ENCODE assay signal across 10 mouse cellular contexts in the genomic region with DNA sequence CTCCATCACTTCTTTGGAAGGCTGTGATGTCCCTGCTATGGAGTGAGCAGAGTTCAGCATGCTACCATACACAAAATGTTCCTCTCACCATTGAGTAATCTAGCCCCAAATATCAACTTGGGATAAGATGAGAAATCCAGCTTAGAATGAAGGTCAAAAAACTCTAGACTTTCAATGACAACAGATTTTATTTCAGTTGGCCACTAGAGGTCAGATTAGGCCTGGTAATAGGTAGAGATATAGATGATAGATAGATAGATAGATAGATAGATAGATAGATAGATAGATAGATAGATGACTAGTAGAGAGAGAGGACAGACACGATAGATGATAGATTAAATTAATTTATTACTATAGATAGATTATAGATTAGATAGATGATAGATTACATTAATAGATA.
A peak's percentile ranks its signal among the peaks of the same experiment; 100 is the strongest.
DNase-seq lines count a peak whose midpoint lies in the region; ATAC-seq and TF ChIP-seq lines count a peak whose summit lies in the region.
"Had no signal": no experiment of that assay in that cellular context is flagged by ENCODE, and none has a peak within 500 bp of the region (broad histone marks: within the 10 kb centered on the region; RNA-seq: fewer than 3 reads in every experiment).

No protein-coding gene starts in this region.

- TF ChIP-seq EP300 in heart, postnatal 0 days (IDR thresholded peaks at IDR 0.05; ENCODE audit: low read depth): no peak
- no peak for TF ChIP-seq EP300 in stomach, postnatal 0 days (optimal IDR thresholded peaks at IDR 0.05)

- no peak for DNase-seq in heart, postnatal 0 days (ENCODE audit: low spot score)
- no peak for DNase-seq in heart, postnatal 4 days
- DNase-seq in midbrain, embryonic 14.5 days: peak; percentile 67
- no peak for DNase-seq in midbrain, embryonic 10.5 days (ENCODE audit: low spot score)
- peak; percentile 7 for DNase-seq in embryo, embryonic 11 days
- no peak for DNase-seq in stomach, postnatal 0 days (ENCODE audit: low spot score)
- no peak for DNase-seq in adrenal gland, postnatal 4 days (ENCODE audit: low spot score in 2 of 2)
- DNase-seq in right cerebral cortex, postnatal 10 days (ENCODE audit: low spot score in 2 of 2): no peak
- DNase-seq: cerebellum, adult 11-12 months; layer of hippocampus, postnatal 36 days had no signal

- H3K9ac ChIP-seq in heart, postnatal 0 days (replicated peaks; ENCODE audit: low read depth, low read length): no peak overlapping the region
- H3K9ac ChIP-seq in midbrain, embryonic 14.5 days (replicated peaks; ENCODE audit: low read length): no peak overlapping the region
- no peak overlapping the region for H3K9ac ChIP-seq in stomach, postnatal 0 days (ENCODE audit: low read length)

- no peak overlapping the region for H3K4me3 ChIP-seq in heart, postnatal 0 days (ENCODE audit: low read depth, low read length)
- no peak overlapping the region for H3K4me3 ChIP-seq in midbrain, embryonic 14.5 days (replicated peaks; ENCODE audit: low read depth, low read length)
- H3K4me3 ChIP-seq in midbrain, embryonic 10.5 days: no peak overlapping the region
- H3K4me3 ChIP-seq in stomach, postnatal 0 days (ENCODE audit: low read depth, low read length): no peak overlapping the region

- H3K4me1 ChIP-seq in heart, postnatal 0 days (ENCODE audit: control insufficient read depth, insufficient read depth): no peaks in the 10 kb centered on the region
- no peaks in the 10 kb centered on the region for H3K4me1 ChIP-seq in midbrain, embryonic 14.5 days (ENCODE audit: control insufficient read depth, insufficient read depth, low read length)
- no peaks in the 10 kb centered on the region for H3K4me1 ChIP-seq in midbrain, embryonic 10.5 days
- no peaks in the 10 kb centered on the region for H3K4me1 ChIP-seq in stomach, postnatal 0 days (replicated peaks; ENCODE audit: control insufficient read depth, insufficient read depth)

- TF ChIP-seq CTCF in heart, postnatal 0 days (IDR thresholded peaks at IDR 0.05; ENCODE audit: low read depth): peak; percentile 26
- peak; percentile 71 for TF ChIP-seq CTCF in stomach, postnatal 0 days (IDR thresholded peaks at IDR 0.05; ENCODE audit: low read depth)

- 72% methylated on average over 1 of the region's 1 CpGs for WGBS in heart, postnatal 0 days
- 82% methylated on average over 1 of the region's 1 CpGs for WGBS in midbrain, embryonic 14.5 days
- 79% methylated on average over 1 of the region's 1 CpGs for WGBS in midbrain, embryonic 10.5 days
- 59% methylated on average over 1 of the region's 1 CpGs for WGBS in stomach, postnatal 0 days

- 0 out of 2 replicates have a peak, but pooled peaks cover 3% of the 10 kb centered on the region for H3K9me3 ChIP-seq in heart, postnatal 0 days (replicated peaks; ENCODE audit: control insufficient read depth, low read length)
- peaks cover 9% of the 10 kb centered on the region; the same call in 1 of the 2 replicates for H3K9me3 ChIP-seq in midbrain, embryonic 14.5 days (ENCODE audit: control insufficient read depth, low read length)
- peaks cover 12% of the 10 kb centered on the region; the same call in 1 of the 2 replicates for H3K9me3 ChIP-seq in midbrain, embryonic 10.5 days (replicated peaks)
- H3K9me3 ChIP-seq in stomach, postnatal 0 days (ENCODE audit: control insufficient read depth, low read length): no peaks in the 10 kb centered on the region

- H3K27me3 ChIP-seq in heart, postnatal 0 days (ENCODE audit: control insufficient read depth, insufficient read depth, low read length): no peaks in the 10 kb centered on the region
- H3K27me3 ChIP-seq in midbrain, embryonic 14.5 days (ENCODE audit: control insufficient read depth, insufficient read depth, low read length): no peaks in the 10 kb centered on the region
- no peaks in the 10 kb centered on the region for H3K27me3 ChIP-seq in midbrain, embryonic 10.5 days (ENCODE audit: low read depth, poor library complexity, severe bottlenecking)
- no peaks in the 10 kb centered on the region for H3K27me3 ChIP-seq in stomach, postnatal 0 days (ENCODE audit: control insufficient read depth, insufficient read depth, low read length)

- no peak overlapping the region for H3K27ac ChIP-seq in heart, postnatal 0 days (ENCODE audit: low read depth)
- H3K27ac ChIP-seq in midbrain, embryonic 14.5 days (replicated peaks; ENCODE audit: low read depth, low read length): no peak overlapping the region
- H3K27ac ChIP-seq in midbrain, embryonic 10.5 days (replicated peaks): no peak overlapping the region
- no peak overlapping the region for H3K27ac ChIP-seq in stomach, postnatal 0 days (replicated peaks)

- no peak for ATAC-seq in heart, postnatal 0 days (ENCODE audit: insufficient read depth, low read depth)
- no peak for ATAC-seq in midbrain, embryonic 14.5 days (ENCODE audit: low FRiP score, low TSS enrichment)
- no peak for ATAC-seq in stomach, postnatal 0 days (ENCODE audit: low FRiP score, low TSS enrichment)

- no peak overlapping the region for H3K4me2 ChIP-seq in heart, postnatal 0 days (ENCODE audit: low read depth, low read length)
- H3K4me2 ChIP-seq in midbrain, embryonic 14.5 days (ENCODE audit: low read length): no peak overlapping the region
- H3K4me2 ChIP-seq in stomach, postnatal 0 days (replicated peaks; ENCODE audit: low read depth): no peak overlapping the region

- peaks cover 60% of the 10 kb centered on the region for H3K36me3 ChIP-seq in heart, postnatal 0 days (replicated peaks; ENCODE audit: control insufficient read depth, insufficient read depth, low read length)
- H3K36me3 ChIP-seq in midbrain, embryonic 14.5 days (ENCODE audit: control insufficient read depth, insufficient read depth, low read length): peaks cover 49% of the 10 kb centered on the region
- H3K36me3 ChIP-seq in midbrain, embryonic 10.5 days: peaks cover 50% of the 10 kb centered on the region
- peaks cover 5% of the 10 kb centered on the region; the same call in 1 of the 2 replicates for H3K36me3 ChIP-seq in stomach, postnatal 0 days (ENCODE audit: control insufficient read depth, insufficient read depth, low read length)

Comparison
In these comparisons a context has a peak if more than half of its experiments do, and no peak if none do; other contexts are left out.
1. DNase-seq: peak in midbrain, embryonic 14.5 days (single experiment) and embryo, embryonic 11 days (single experiment); none in heart, postnatal 0 days (single experiment), heart, postnatal 4 days (single experiment), midbrain, embryonic 10.5 days (single experiment), stomach, postnatal 0 days (single experiment), adrenal gland, postnatal 4 days (0 of 2) and right cerebral cortex, postnatal 10 days (0 of 2).